ENCODE assay signal across 11 mouse cellular contexts in genomic region chr1:118983389-118983788, GRCm38 (mm10).
A peak's percentile ranks its signal among the peaks of the same experiment; 100 is the strongest.
DNase-seq lines count a peak whose midpoint lies in the region; ATAC-seq and TF ChIP-seq lines count a peak whose summit lies in the region.
"Had no signal": no experiment of that assay in that cellular context is flagged by ENCODE, and none has a peak within 500 bp of the region (broad histone marks: within the 10 kb centered on the region; RNA-seq: fewer than 3 reads in every experiment).

No protein-coding gene starts in this region.

- no peak overlapping the region for H3K4me3 ChIP-seq in heart, embryonic 15.5 days
- H3K4me3 ChIP-seq in E14TG2a.4 (replicated peaks; ENCODE audit: low read length): peak overlapping the region; percentile 35; the same call in 1 of the 2 replicates
- H3K4me3 ChIP-seq in embryonic fibroblast, embryonic 13.5 days (ENCODE audit: insufficient read depth, low read length): no peak overlapping the region
- no peak overlapping the region for H3K4me3 ChIP-seq in limb, embryonic 12.5 days (replicated peaks)
- H3K4me3 ChIP-seq: erythroblast, embryonic 14.5 days had no signal

- no peak overlapping the region for H3K4me2 ChIP-seq in heart, embryonic 15.5 days
- H3K4me2 ChIP-seq in limb, embryonic 12.5 days: peak overlapping the region; percentile 51; the same call in 1 of the 2 replicates

- ATAC-seq in heart, embryonic 15.5 days (replicated peaks; ENCODE audit: insufficient number of reproducible peaks, insufficient read depth, low FRiP score, low read depth): no peak
- no peak for ATAC-seq in limb, embryonic 12.5 days (ENCODE audit: insufficient number of reproducible peaks, insufficient read depth, low FRiP score, low TSS enrichment, low read depth)
- ATAC-seq: CD4-positive, CD25-positive, alpha-beta regulatory T cell, adult 4 months had no signal

- no peak for TF ChIP-seq CTCF in E14TG2a.4 (conservative IDR thresholded peaks at IDR 0.05; ENCODE audit: low read length)
- TF ChIP-seq CTCF in embryonic fibroblast, embryonic 13.5 days (IDR thresholded peaks at IDR 0.05; ENCODE audit: borderline replicate concordance, insufficient read depth, low read length): no peak

- DNase-seq in heart, postnatal 25 days (ENCODE audit: low spot score): no peak
- DNase-seq in thymus, postnatal 4 days: no peak
- no peak for DNase-seq in spleen, postnatal 36 days (ENCODE audit: low spot score in 2 of 2)
- DNase-seq in urinary bladder, postnatal 10 days (ENCODE audit: low spot score): no peak
- DNase-seq: spleen, adult 18-20 months had no signal

- H3K9me3 ChIP-seq in heart, embryonic 15.5 days (replicated peaks): no peaks in the 10 kb centered on the region
- H3K9me3 ChIP-seq in E14TG2a.4 (ENCODE audit: low read length): no peaks in the 10 kb centered on the region
- H3K9me3 ChIP-seq in limb, embryonic 12.5 days: no peaks in the 10 kb centered on the region

- H3K4me1 ChIP-seq in heart, embryonic 15.5 days (replicated peaks): peaks cover 49% of the 10 kb centered on the region
- peaks cover 96% of the 10 kb centered on the region for H3K4me1 ChIP-seq in E14TG2a.4 (replicated peaks; ENCODE audit: low read depth, low read length)
- H3K4me1 ChIP-seq in embryonic fibroblast, embryonic 13.5 days (ENCODE audit: control insufficient read depth, insufficient read depth, low read length): peaks cover 21% of the 10 kb centered on the region
- H3K4me1 ChIP-seq in limb, embryonic 12.5 days (replicated peaks): peaks cover 66% of the 10 kb centered on the region

- H3K36me3 ChIP-seq in heart, embryonic 15.5 days: no peaks in the 10 kb centered on the region
- H3K36me3 ChIP-seq in E14TG2a.4 (ENCODE audit: insufficient read depth, low read length): peaks cover 95% of the 10 kb centered on the region
- H3K36me3 ChIP-seq in limb, embryonic 12.5 days: peaks cover 33% of the 10 kb centered on the region; the same call in 1 of the 2 replicates

- WGBS in heart, embryonic 15.5 days: 43% methylated on average over 2 of the region's 2 CpGs
- whole genome bisulfite sequencing in limb, embryonic 12.5 days: 10% methylated on average over 2 of the region's 2 CpGs

- no peaks in the 10 kb centered on the region for H3K27me3 ChIP-seq in heart, embryonic 15.5 days
- H3K27me3 ChIP-seq in E14TG2a.4 (ENCODE audit: insufficient read depth, low read length): no peaks in the 10 kb centered on the region
- no peaks in the 10 kb centered on the region for H3K27me3 ChIP-seq in limb, embryonic 12.5 days

- H3K27ac ChIP-seq in heart, embryonic 15.5 days: peak overlapping the region; percentile 85
- peak overlapping the region; percentile 68; the same call in 1 of the 2 replicates for H3K27ac ChIP-seq in embryonic fibroblast, embryonic 13.5 days (ENCODE audit: insufficient read depth, low read length)
- H3K27ac ChIP-seq in limb, embryonic 12.5 days: peak overlapping the region; percentile 93

- no peak for TF ChIP-seq POLR2A in embryonic fibroblast, embryonic 13.5 days (IDR thresholded peaks at IDR 0.05; ENCODE audit: low read depth, low read length)

- H3K9ac ChIP-seq in heart, embryonic 15.5 days: no peak overlapping the region
- 0 out of 2 replicates have a peak overlapping the region, but pooled peaks have one; percentile 31 for H3K9ac ChIP-seq in limb, embryonic 12.5 days (replicated peaks)

- intact Hi-C loops in heart, postnatal 25 days (cut with DNase I): no loop called here
